Mouse (Mus musculus): ENCODE data around the gene Rfxap. TPM values are rescaled to one million over a fixed set of nuclear protein-coding genes. Genes with fewer than 3 reads are reported as not detected.
A peak's percentile ranks its signal among the peaks of the same experiment; 100 is the strongest.
"Not testable (repeated sequence)": the region's sequence is repeated elsewhere in the genome, so short reads cannot be mapped to it uniquely, and the experiment has no call there.

The Rfxap gene
- polyA plus RNA-seq, 1 experiment from 2014 or later = 22.6 TPM

GRCm38 (mm10) chr3:54765521-54765920 is 42.1 kb downstream of the Rfxap start:
- H3K36me3 ChIP-seq; H3K27ac ChIP-seq (replicated peaks); ATAC-seq (ENCODE audit: extremely low read depth, insufficient number of reproducible peaks, low FRiP score, low TSS enrichment); H3K27me3 ChIP-seq (replicated peaks); H3K9me3 ChIP-seq; H3K4me3 ChIP-seq; H3K9ac ChIP-seq; H3K4me2 ChIP-seq; H3K4me1 ChIP-seq: not testable (repeated sequence)
- WGBS = 88% methylated on average over 6 of the region's 6 CpGs

GRCm38 (mm10) chr3:54764418-54764817 is 43.2 kb downstream of the Rfxap start:
- WGBS = 55% methylated on average over 18 of the region's 18 CpGs
- Histone ChIP-seq H3K4me1 (0 out of 2 replicates have a peak, but pooled peaks cover 7% of the 10 kb centered on the region), H3K9me3 (no peaks in the 10 kb centered on the region), H3K9ac (peak overlapping the region; percentile 56; the same call in 1 of the 2 replicates), H3K27me3 (replicated peaks) (no peaks in the 10 kb centered on the region), H3K27ac (replicated peaks) (no peak overlapping the region; the same call in 1 of the 2 replicates), H3K4me3 (peak overlapping the region; percentile 42), H3K36me3 (no peaks in the 10 kb centered on the region), H3K4me2 (peak overlapping the region; percentile 56)
- ATAC-seq (ENCODE audit: extremely low read depth, insufficient number of reproducible peaks, low FRiP score, low TSS enrichment) = no peak

GRCm38 (mm10) chr3:54761258-54761657 is 46.3 kb downstream of the Rfxap start:
- ATAC-seq (ENCODE audit: extremely low read depth, insufficient number of reproducible peaks, low FRiP score, low TSS enrichment) = no peak
- WGBS = 73% methylated on average over 1 of the region's 1 CpGs
- Histone ChIP-seq H3K4me1 (peaks cover 16% of the 10 kb centered on the region), H3K27me3 (replicated peaks) (no peaks in the 10 kb centered on the region), H3K36me3 (no peaks in the 10 kb centered on the region), H3K4me3 (no peak overlapping the region), H3K27ac (replicated peaks) (no peak overlapping the region), H3K9me3 (no peaks in the 10 kb centered on the region), H3K4me2 (no peak overlapping the region), H3K9ac (no peak overlapping the region)

GRCm38 (mm10) chr3:54760321-54761115 is 47.1 kb downstream of the Rfxap start:
- no peaks in the 10 kb centered on the region for H3K36me3 ChIP-seq
- no peaks in the 10 kb centered on the region for H3K9me3 ChIP-seq
- H3K4me1 ChIP-seq = peaks cover 22% of the 10 kb centered on the region
- ATAC-seq (ENCODE audit: extremely low read depth, insufficient number of reproducible peaks, low FRiP score, low TSS enrichment) = no peak
- H3K27ac ChIP-seq (replicated peaks) = no peak overlapping the region
- no peak overlapping the region for H3K9ac ChIP-seq
- H3K4me3 ChIP-seq = no peak overlapping the region
- H3K4me2 ChIP-seq = no peak overlapping the region
- WGBS = 69% methylated on average over 15 of the region's 15 CpGs
- no peaks in the 10 kb centered on the region for H3K27me3 ChIP-seq (replicated peaks)

- no peak for ATAC-seq (ENCODE audit: extremely low read depth, insufficient number of reproducible peaks, low FRiP score, low TSS enrichment)
Measured at GRCm38 (mm10) chr3:54759211-54759610, 48.4 kb downstream of the Rfxap start.

GRCm38 (mm10) chr3:54757446-54757845 is 50.1 kb downstream of the Rfxap start:
- Histone ChIP-seq H3K9me3 (no peaks in the 10 kb centered on the region), H3K4me3 (peak overlapping the region; percentile 84; the same call in 1 of the 2 replicates), H3K27ac (replicated peaks) (no peak overlapping the region), H3K4me1 (peaks cover 24% of the 10 kb centered on the region), H3K27me3 (replicated peaks) (no peaks in the 10 kb centered on the region), H3K9ac (no peak overlapping the region), H3K36me3 (no peaks in the 10 kb centered on the region), H3K4me2 (peak overlapping the region; percentile 98)
- WGBS = 79% methylated on average over 8 of the region's 8 CpGs
- no peak for ATAC-seq (ENCODE audit: extremely low read depth, insufficient number of reproducible peaks, low FRiP score, low TSS enrichment)

More at GRCm38 (mm10) chr3:54759211-54759610, 48.4 kb downstream of the Rfxap start:
- H3K9ac ChIP-seq = no peak overlapping the region
- H3K36me3 ChIP-seq = no peaks in the 10 kb centered on the region
- WGBS = 75% methylated on average over 9 of the region's 9 CpGs
- no peak overlapping the region for H3K4me2 ChIP-seq
- H3K4me3 ChIP-seq = no peak overlapping the region
- no peaks in the 10 kb centered on the region for H3K9me3 ChIP-seq
- peaks cover 28% of the 10 kb centered on the region for H3K4me1 ChIP-seq
- H3K27ac ChIP-seq (replicated peaks) = no peak overlapping the region
- H3K27me3 ChIP-seq (replicated peaks) = no peaks in the 10 kb centered on the region

- under 1% methylated on average over 11 of the region's 11 CpGs for WGBS
- Histone ChIP-seq H3K27me3 (replicated peaks) (no peaks in the 10 kb centered on the region), H3K9ac (peak overlapping the region; percentile 90), H3K36me3 (peaks cover 9% of the 10 kb centered on the region), H3K27ac (replicated peaks) (peak overlapping the region; percentile 90), H3K4me3 (peak overlapping the region; percentile 84), H3K9me3 (no peaks in the 10 kb centered on the region), H3K4me1 (peaks cover 22% of the 10 kb centered on the region), H3K4me2 (peak overlapping the region; percentile 98)
- ATAC-seq (ENCODE audit: extremely low read depth, insufficient number of reproducible peaks, low FRiP score, low TSS enrichment) = peak; percentile 42; the same call in 1 of the 2 replicates
Measured at GRCm38 (mm10) chr3:54756058-54756457, 51.5 kb downstream of the Rfxap start.

- Histone ChIP-seq H3K4me3 (peak within 1 kb of the TSS; percentile 84), H3K36me3 (peaks cover 16% of the 10 kb centered on the region), H3K4me2 (peak within 1 kb of the TSS; percentile 98), H3K9ac (peak within 1 kb of the TSS; percentile 90), H3K4me1 (peaks cover 22% of the 10 kb centered on the region), H3K27ac (replicated peaks) (peak within 1 kb of the TSS; percentile 90), H3K9me3 (0 out of 2 replicates have a peak, but pooled peaks cover 5% of the 10 kb centered on the region), H3K27me3 (replicated peaks) (no peaks in the 10 kb centered on the region)
- under 1% methylated on average over 63 of the region's 66 CpGs for WGBS
- ATAC-seq (ENCODE audit: extremely low read depth, insufficient number of reproducible peaks, low FRiP score, low TSS enrichment) = peak; percentile 69; the same call in 1 of the 2 replicates
Measured at GRCm38 (mm10) chr3:54755145-54756041, 52.2 kb downstream of the Rfxap start, which contains the start of gene Smad9. Smad9 (plus strand) TSS chr3:54755582.

GRCm38 (mm10) chr3:54753411-54753810 is 54.2 kb downstream of the Rfxap start:
- Histone ChIP-seq H3K27ac (replicated peaks) (no peak overlapping the region), H3K9me3 (0 out of 2 replicates have a peak, but pooled peaks cover 5% of the 10 kb centered on the region), H3K4me3 (no peak overlapping the region), H3K27me3 (replicated peaks) (no peaks in the 10 kb centered on the region), H3K4me1 (peaks cover 22% of the 10 kb centered on the region), H3K4me2 (no peak overlapping the region), H3K9ac (no peak overlapping the region), H3K36me3 (peaks cover 36% of the 10 kb centered on the region)
- 62% methylated on average over 4 of the region's 4 CpGs for WGBS
- ATAC-seq (ENCODE audit: extremely low read depth, insufficient number of reproducible peaks, low FRiP score, low TSS enrichment) = no peak
